Mouse (Mus musculus) ES-CJ7 (cell line): ENCODE measurements around the gene Sp140.
A peak's percentile ranks its signal among the peaks of the same experiment; 100 is the strongest.
"Not testable (repeated sequence)": the region's sequence is repeated elsewhere in the genome, so short reads cannot be mapped to it uniquely, and the experiment has no call there.

Source experiments
- DNase-seq: peaks from one replicate; pipeline ENCODE4 v3.0.0; 2011; ENCODE audit warnings: low read depth, low spot score

Gene Sp140

GRCm38 (mm10) chr1:85600078-85600477 lies at the start of gene Sp140:
Gene Sp140, plus strand, starts transcription at chr1:85600378.
- not testable (repeated sequence) for DNase-seq

GRCm38 (mm10) chr1:85555261-85555660 lies 44.9 kb upstream of the Sp140 start:
- DNase-seq = not testable (repeated sequence)

GRCm38 (mm10) chr1:85573554-85573953 lies 26.6 kb upstream of the Sp140 start:
- not testable (repeated sequence) for DNase-seq

GRCm38 (mm10) chr1:85575376-85575775 lies 24.8 kb upstream of the Sp140 start, which contains the start of gene G530012D18Rik:
Gene G530012D18Rik, plus strand, starts transcription at chr1:85575676.
- DNase-seq = not testable (repeated sequence)

- not testable (repeated sequence) for DNase-seq
Observed at GRCm38 (mm10) chr1:85578372-85579010, 21.7 kb upstream of the Sp140 start.

GRCm38 (mm10) chr1:85579199-85580147 lies 20.7 kb upstream of the Sp140 start:
- DNase-seq = not testable (repeated sequence)

- DNase-seq = not testable (repeated sequence)
Observed at GRCm38 (mm10) chr1:85580148-85580534, 20.0 kb upstream of the Sp140 start.

- DNase-seq = not testable (repeated sequence)
Observed at GRCm38 (mm10) chr1:85580578-85580977, 19.6 kb upstream of the Sp140 start.

GRCm38 (mm10) chr1:85581518-85581917 lies 18.7 kb upstream of the Sp140 start:
- DNase-seq = peak; percentile 6

GRCm38 (mm10) chr1:85588697-85589096 lies 11.5 kb upstream of the Sp140 start:
- not testable (repeated sequence) for DNase-seq

GRCm38 (mm10) chr1:85592526-85592925 lies 7.7 kb upstream of the Sp140 start:
- not testable (repeated sequence) for DNase-seq

- DNase-seq = not testable (repeated sequence)
Observed at GRCm38 (mm10) chr1:85598271-85599012, 1.7 kb upstream of the Sp140 start, which contains the start of gene Sp110. Gene Sp110, minus strand, starts transcription at chr1:85598817.

- DNase-seq = not testable (repeated sequence)
Observed at GRCm38 (mm10) chr1:85600794-85601193, 616 bp downstream of the Sp140 start.

GRCm38 (mm10) chr1:85604341-85604740 lies 4.2 kb downstream of the Sp140 start:
- DNase-seq = not testable (repeated sequence)

GRCm38 (mm10) chr1:85608361-85608760 lies 8.2 kb downstream of the Sp140 start:
- DNase-seq = not testable (repeated sequence)

GRCm38 (mm10) chr1:85610581-85610980 lies 10.4 kb downstream of the Sp140 start:
- DNase-seq = not testable (repeated sequence)

GRCm38 (mm10) chr1:85615096-85615495 lies 14.9 kb downstream of the Sp140 start:
- DNase-seq = not testable (repeated sequence)

GRCm38 (mm10) chr1:85615819-85616218 lies 15.6 kb downstream of the Sp140 start:
- DNase-seq = not testable (repeated sequence)

GRCm38 (mm10) chr1:85617161-85617560 lies 17.0 kb downstream of the Sp140 start:
- DNase-seq = not testable (repeated sequence)

GRCm38 (mm10) chr1:85618689-85619088 lies 18.5 kb downstream of the Sp140 start:
- not testable (repeated sequence) for DNase-seq

- not testable (repeated sequence) for DNase-seq
Observed at GRCm38 (mm10) chr1:85636936-85637335, 36.8 kb downstream of the Sp140 start.
